Mouse (Mus musculus) forebrain, embryonic 14.5 days (tissue): ENCODE data around the gene Dhx30. TPM values are rescaled to one million over a fixed set of nuclear protein-coding genes. Genes with fewer than 3 reads are reported as not detected.
"Not testable (repeated sequence)": the region's sequence is repeated elsewhere in the genome, so short reads cannot be mapped to it uniquely, and the experiment has no call there.

Source experiments
- ATAC-seq: fragments of 200-750 bp; cut with Nextera tagmentation; 2 replicates; pipeline ENCODE4 v1.8.0; 2017; ENCODE audit warnings: mild to moderate bottlenecking, moderate library complexity
- DNase-seq: peaks from one replicate; pipeline ENCODE4 v3.0.0-alpha.2; 2015; ENCODE audit warnings: low spot score
- H3K27ac ChIP-seq: fragments of 300-500 bp; sonication (generic); 2 replicates; pipeline ENCODE4 v1.5.1; 2014; ENCODE audit warnings: low read depth, mild to moderate bottlenecking, control low read depth, low read length, moderate library complexity
- H3K27me3 ChIP-seq: fragments of 300-500 bp; sonication (generic); replicated peaks from 2 replicates; pipeline ENCODE4 v1.6.1; 2014; ENCODE audit warnings: low read length, control low read depth, mixed read lengths; ENCODE audit not compliant: control insufficient read depth, insufficient read depth
- H3K36me3 ChIP-seq: fragments of 300-500 bp; sonication (generic); 2 replicates; pipeline ENCODE4 v1.6.1; 2014; ENCODE audit warnings: low read length, control low read depth; ENCODE audit not compliant: control insufficient read depth, insufficient read depth
- H3K4me1 ChIP-seq: fragments of 300-500 bp; sonication (generic); 2 replicates; pipeline ENCODE4 v1.6.1; 2014; ENCODE audit warnings: antibody characterized with exemption, low read length, control low read depth; ENCODE audit not compliant: control insufficient read depth, insufficient read depth
- H3K4me2 ChIP-seq: fragments of 300-500 bp; sonication (generic); 2 replicates; pipeline ENCODE4 v1.6.1; 2014; ENCODE audit warnings: mild to moderate bottlenecking, control low read depth, low read length
- H3K4me3 ChIP-seq: fragments of 300-500 bp; sonication (generic); 2 replicates; pipeline ENCODE4 v1.5.1; 2014; ENCODE audit warnings: low read depth, low read length, control low read depth
- H3K9ac ChIP-seq: fragments of 300-500 bp; sonication (generic); 2 replicates; pipeline ENCODE4 v1.6.1; 2014; ENCODE audit warnings: mild to moderate bottlenecking, low read length, control low read depth, moderate library complexity
- H3K9me3 ChIP-seq: fragments of 300-500 bp; sonication (generic); replicated peaks from 2 replicates; pipeline ENCODE4 v1.6.1; 2016; ENCODE audit warnings: low read length, control low read depth, mixed read lengths; ENCODE audit not compliant: control insufficient read depth
- WGBS: fragments of 180-500 bp; shearing (Covaris S2); extraction: QIAGEN DNeasy Blood & Tissue Kit; methylation state at CpG from one replicate; pipeline ENCODE4 v1.1.7; 2014; 5-methylcytosine and 5-hydroxymethylcytosine counted together
- polyA plus RNA-seq: library from polyadenylated mRNA; unstranded; fragments of >200 nt; fragmentation: Nextera tagmentation; extraction: Ambion mirVana; gene quantifications from 2 replicates; pipeline ENCODE4 v1.2.1, GENCODE M21; 2014

The Dhx30 gene
- polyA plus RNA-seq, 1 experiment from 2014 or later, result 163 TPM

DNA sequence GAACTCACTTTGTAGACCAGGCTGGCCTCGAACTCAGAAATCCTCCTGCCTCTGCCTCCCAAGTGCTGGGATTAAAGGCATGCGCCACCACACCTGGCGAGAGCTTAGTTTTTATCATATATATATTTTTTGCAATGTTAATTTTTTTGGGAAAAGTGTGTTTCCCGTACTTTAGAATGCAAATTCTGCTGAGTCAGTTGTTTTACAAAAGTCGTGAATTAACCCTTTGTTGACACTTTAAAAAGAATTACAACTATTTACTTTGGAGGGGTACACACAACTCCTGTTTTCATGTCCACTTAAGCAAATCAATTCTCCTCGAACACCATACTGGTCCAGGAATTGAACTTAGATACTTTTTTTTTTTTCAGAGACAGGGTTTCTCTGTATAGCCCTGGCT lies 15.3 kb upstream of the Dhx30 start:
- Histone ChIP-seq H3K4me3 (peak overlapping the region; percentile 91), H3K36me3 (peaks cover 31% of the 10 kb centered on the region), H3K27ac (no peak overlapping the region), H3K9me3 (no peaks in the 10 kb centered on the region), H3K4me1 (peaks cover 20% of the 10 kb centered on the region), H3K4me2 (peak overlapping the region; percentile 50), H3K27me3 (no peaks in the 10 kb centered on the region), H3K9ac (peak overlapping the region; percentile 98; the same call in 1 of the 2 replicates)
- ATAC-seq (no peak), DNase-seq (peak; percentile 12)
- 69% methylated on average over 6 of the region's 6 CpGs for WGBS

DNA sequence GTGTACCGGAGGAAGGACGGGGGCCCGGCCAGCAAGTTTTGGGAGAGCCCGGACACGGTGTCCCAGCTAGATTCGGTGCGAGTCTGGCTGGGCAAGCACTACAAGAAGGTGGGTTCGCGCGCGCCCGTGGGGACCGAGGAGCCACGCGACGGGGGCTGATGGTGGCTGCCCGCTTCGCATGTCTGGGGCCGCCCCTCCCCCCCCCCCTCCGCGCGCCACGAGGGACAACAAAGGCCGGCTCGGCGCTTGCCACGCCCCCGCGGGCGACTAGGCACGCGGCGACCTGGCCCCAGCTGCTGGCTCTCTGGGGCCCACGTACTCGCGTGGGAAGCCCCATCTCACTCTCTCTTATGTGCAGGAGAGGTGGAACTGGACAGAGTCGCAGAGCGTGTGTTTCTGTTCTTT lies 14.6 kb upstream of the Dhx30 start:
- WGBS, result 0% methylated on average over 28 of the region's 38 CpGs
- Histone ChIP-seq H3K27me3 (no peaks in the 10 kb centered on the region), H3K4me3 (peak overlapping the region; percentile 91), H3K9me3 (no peaks in the 10 kb centered on the region), H3K27ac (peak overlapping the region; percentile 93), H3K4me1 (peaks cover 20% of the 10 kb centered on the region), H3K4me2 (peak overlapping the region; percentile 50), H3K36me3 (peaks cover 26% of the 10 kb centered on the region), H3K9ac (peak overlapping the region; percentile 98)
- peak; percentile 57 for DNase-seq
- ATAC-seq, result peak; percentile 70

DNA sequence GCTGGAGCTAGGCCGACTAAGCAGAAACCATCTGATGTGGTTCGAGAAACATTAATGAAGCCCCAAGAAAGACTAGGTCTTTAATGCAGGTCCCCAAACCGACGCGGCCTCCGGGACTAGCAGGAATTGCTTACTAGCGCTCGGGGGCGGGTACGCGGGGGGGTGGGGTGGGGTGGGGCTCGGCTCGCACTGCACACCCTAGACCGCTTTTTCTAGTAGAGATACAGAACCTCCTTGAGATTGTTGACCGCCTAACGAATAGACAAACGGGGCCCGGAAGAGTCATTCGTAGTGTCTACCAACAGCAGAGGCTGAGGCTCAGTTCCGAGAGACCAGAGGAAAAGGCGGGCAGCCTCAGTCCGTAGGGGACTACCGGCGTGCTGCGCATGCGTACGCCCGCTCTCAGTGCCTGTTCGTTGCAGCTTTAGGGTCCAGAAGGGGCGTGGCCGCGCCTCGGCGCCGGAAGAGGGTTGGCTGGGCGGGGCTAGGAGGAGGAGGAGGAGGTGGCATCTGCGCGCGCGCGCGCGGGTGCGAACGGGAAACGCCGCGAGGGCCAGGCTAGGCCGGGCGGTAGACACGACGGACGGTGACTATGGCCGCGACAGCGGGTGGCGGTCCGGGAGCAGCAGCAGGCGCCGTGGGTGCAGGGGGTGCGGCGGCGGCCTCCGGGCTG lies 14.0 kb upstream of the Dhx30 start:
- peak overlapping the region; percentile 64 for H3K4me2 ChIP-seq
- WGBS, result 0% methylated on average over 60 of the region's 64 CpGs

DNA sequence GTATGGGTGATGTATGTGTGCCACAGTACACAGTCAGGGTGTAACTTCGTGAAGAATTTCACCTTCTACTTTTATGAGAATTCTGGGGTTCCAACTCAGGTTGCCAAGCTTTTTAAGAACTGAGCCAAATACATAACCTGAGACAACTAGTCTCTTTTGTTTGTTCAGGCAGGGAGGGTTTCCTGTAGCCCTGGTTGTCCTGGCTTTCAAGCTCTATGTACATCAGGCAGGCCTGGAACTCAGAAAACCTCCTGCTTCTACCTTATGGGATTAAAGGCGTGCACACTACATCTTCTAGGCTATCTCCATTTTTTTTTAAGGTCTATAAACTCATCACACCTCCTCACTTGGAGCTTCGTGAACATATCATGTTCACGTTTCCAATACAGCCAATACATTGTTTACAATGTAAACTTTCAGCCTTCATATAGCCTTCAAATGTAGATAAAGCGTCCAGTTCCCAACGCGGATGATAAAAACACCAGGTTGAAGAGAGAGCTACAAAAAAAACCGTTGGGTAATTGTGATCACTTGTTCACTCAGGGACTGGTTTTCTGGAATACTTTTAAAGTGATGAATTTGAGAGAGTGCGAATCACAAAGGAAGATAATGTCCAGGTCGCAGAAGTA lies 13.4 kb upstream of the Dhx30 start:
- WGBS, result 31% methylated on average over 10 of the region's 10 CpGs
- Histone ChIP-seq H3K4me3 (peak overlapping the region; percentile 91), H3K9ac (peak overlapping the region; percentile 98), H3K27me3 (no peaks in the 10 kb centered on the region), H3K4me2 (peak overlapping the region; percentile 64), H3K4me1 (peaks cover 20% of the 10 kb centered on the region), H3K9me3 (no peaks in the 10 kb centered on the region), H3K36me3 (peaks cover 15% of the 10 kb centered on the region), H3K27ac (peak overlapping the region; percentile 93)
- ATAC-seq (no peak), DNase-seq (no peak)

More for the DNA sequence above, 14.0 kb upstream of the Dhx30 start:
- Histone ChIP-seq H3K27me3 (no peaks in the 10 kb centered on the region), H3K27ac (peak overlapping the region; percentile 93), H3K9me3 (no peaks in the 10 kb centered on the region), H3K36me3 (peaks cover 22% of the 10 kb centered on the region), H3K4me1 (peaks cover 20% of the 10 kb centered on the region), H3K9ac (peak overlapping the region; percentile 98), H3K4me3 (peak overlapping the region; percentile 91)
- peak; percentile 100 for DNase-seq
- ATAC-seq, result peak; percentile 96

DNA sequence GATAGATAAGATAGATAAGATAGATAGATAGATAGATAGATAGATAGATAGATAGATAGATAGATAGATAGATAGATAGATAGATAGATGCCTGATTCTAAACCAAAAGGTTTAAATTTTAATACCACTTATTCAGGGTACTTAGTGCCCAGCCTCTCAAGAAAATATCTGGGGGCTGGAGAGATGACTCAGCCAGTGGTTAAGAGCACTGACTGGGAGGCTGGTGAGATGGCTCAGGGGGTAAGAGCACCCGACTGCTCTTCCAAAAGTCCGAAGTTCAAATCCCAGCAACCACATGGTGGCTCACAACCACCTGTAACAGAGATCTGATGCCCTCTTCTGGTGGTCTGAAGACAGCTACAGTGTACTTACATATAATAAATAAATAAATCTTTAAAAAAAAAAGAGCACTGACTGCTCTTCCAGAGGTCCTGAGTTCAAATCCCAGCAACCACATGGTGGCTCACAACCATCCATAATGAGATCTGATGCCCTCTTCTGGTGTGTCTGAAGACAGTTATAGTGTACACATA lies 6.4 kb upstream of the Dhx30 start:
- not testable (repeated sequence) for H3K27me3 ChIP-seq, H3K9me3 ChIP-seq, H3K9ac ChIP-seq, H3K4me2 ChIP-seq, H3K4me3 ChIP-seq, H3K4me1 ChIP-seq, H3K36me3 ChIP-seq, DNase-seq, H3K27ac ChIP-seq, ATAC-seq
- 58% methylated on average over 2 of the region's 2 CpGs for WGBS

DNA sequence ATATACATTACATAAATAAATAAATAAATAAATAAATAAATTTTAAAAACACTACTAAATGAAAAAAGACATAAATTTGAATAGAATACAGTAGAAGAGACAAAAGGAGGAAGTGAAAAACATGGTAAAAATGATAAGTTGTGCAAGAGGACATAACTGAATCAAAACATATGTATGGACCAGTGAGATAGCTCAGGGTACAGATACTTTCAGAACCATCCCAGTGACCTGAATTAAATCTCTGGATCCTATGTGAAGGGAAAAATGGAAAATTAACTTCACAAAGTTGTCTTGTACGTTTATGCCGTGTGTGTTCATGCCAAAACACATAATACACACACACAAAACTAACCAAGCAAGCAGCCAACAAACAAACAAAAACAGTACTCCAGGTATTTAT lies 5.7 kb upstream of the Dhx30 start:
- H3K36me3 ChIP-seq, result no peaks in the 10 kb centered on the region
- no peak overlapping the region for H3K4me2 ChIP-seq
- no peak overlapping the region for H3K27ac ChIP-seq
- WGBS, result 84% methylated on average over 2 of the region's 2 CpGs
- H3K4me1 ChIP-seq, result peaks cover 3% of the 10 kb centered on the region
- H3K9me3 ChIP-seq, result no peaks in the 10 kb centered on the region
- no peak for ATAC-seq
- H3K4me3 ChIP-seq, result no peak overlapping the region
- H3K27me3 ChIP-seq, result no peaks in the 10 kb centered on the region
- H3K9ac ChIP-seq, result no peak overlapping the region
- no peak for DNase-seq

DNA sequence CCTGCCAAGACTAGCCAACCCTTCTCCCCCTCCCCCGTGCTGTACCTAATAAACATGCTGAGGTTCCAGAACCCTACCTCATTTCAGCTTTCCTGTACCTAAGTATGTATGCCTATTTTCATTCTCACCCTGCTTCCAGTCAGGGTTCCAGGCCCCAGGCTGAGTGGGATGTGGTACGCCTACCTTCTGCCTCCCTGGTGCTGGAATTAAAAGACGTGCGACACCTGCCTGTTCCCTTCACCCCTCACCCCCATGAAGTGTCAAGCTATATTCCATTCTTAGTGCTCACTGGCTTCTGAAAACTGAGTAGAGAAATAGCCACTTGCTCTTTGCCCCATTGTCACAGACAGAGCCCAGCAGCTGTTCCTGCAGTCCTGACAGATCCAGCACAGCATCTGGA lies 3.8 kb upstream of the Dhx30 start:
- DNase-seq, result no peak
- Histone ChIP-seq H3K9me3 (no peaks in the 10 kb centered on the region), H3K4me1 (peaks cover 6% of the 10 kb centered on the region), H3K9ac (no peak overlapping the region), H3K4me3 (no peak overlapping the region), H3K36me3 (no peaks in the 10 kb centered on the region), H3K27me3 (no peaks in the 10 kb centered on the region), H3K27ac (no peak overlapping the region), H3K4me2 (no peak overlapping the region)
- ATAC-seq, result no peak
- 86% methylated on average over 4 of the region's 4 CpGs for WGBS

DNA sequence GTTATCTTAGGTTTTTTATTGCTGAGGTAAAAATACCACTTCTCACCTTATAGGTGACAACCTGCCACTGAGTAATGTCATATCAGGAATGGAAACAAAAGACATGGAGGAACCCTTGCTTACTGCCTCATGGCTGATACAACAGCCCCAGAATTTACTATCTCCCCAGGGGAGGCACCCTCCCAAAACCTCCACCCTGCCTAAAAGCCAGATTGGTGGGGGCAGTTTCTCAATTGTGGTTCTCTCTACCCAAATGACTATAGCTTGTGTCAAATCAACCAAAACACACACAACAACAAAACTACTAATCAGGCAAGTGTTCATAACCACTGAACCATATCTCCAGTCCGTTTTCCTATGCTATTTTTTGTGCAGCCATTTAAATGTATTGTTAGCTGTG lies 619 bp upstream of the Dhx30 start:
- DNase-seq (no peak), ATAC-seq (no peak)
- H3K27ac ChIP-seq, result no peak overlapping the region
- peak overlapping the region; percentile 83 for H3K4me2 ChIP-seq
- peaks cover 11% of the 10 kb centered on the region for H3K36me3 ChIP-seq
- 40% methylated on average over 1 of the region's 1 CpGs for WGBS
- peak overlapping the region; percentile 95 for H3K9ac ChIP-seq
- peak overlapping the region; percentile 88 for H3K4me3 ChIP-seq
- no peaks in the 10 kb centered on the region for H3K27me3 ChIP-seq
- no peaks in the 10 kb centered on the region for H3K9me3 ChIP-seq
- H3K4me1 ChIP-seq, result peaks cover 13% of the 10 kb centered on the region
